Mouse (Mus musculus) forebrain, postnatal 0 days (tissue): ENCODE results near the gene Mettl5. TPM values are rescaled to one million over a fixed set of nuclear protein-coding genes. Genes with fewer than 3 reads are reported as not detected.

Source experiments
- ATAC-seq: fragments of 200-750 bp; cut with Nextera tagmentation; 2 replicates; pipeline ENCODE4 v1.8.0; 2017; ENCODE audit warnings: mild to moderate bottlenecking, moderate library complexity
- DNase-seq: peaks from one replicate; pipeline ENCODE4 v3.0.0-alpha.2; 2015
- H3K27ac ChIP-seq: fragments of 300-500 bp; sonication (generic); 2 replicates; pipeline ENCODE4 v1.5.1; 2014; ENCODE audit warnings: low read depth, mild to moderate bottlenecking, antibody characterized with exemption, low read length, moderate library complexity, mixed read lengths
- H3K27me3 ChIP-seq: fragments of 300-500 bp; sonication (generic); 2 replicates; pipeline ENCODE4 v1.6.1; 2014; ENCODE audit warnings: mild to moderate bottlenecking, low read length, mixed read lengths; ENCODE audit not compliant: insufficient read depth
- H3K36me3 ChIP-seq: fragments of 300-500 bp; sonication (generic); 2 replicates; pipeline ENCODE4 v1.6.1; 2014; ENCODE audit warnings: mild to moderate bottlenecking, moderate library complexity; ENCODE audit not compliant: insufficient read depth
- H3K4me1 ChIP-seq: fragments of 300-500 bp; sonication (generic); 2 replicates; pipeline ENCODE4 v1.6.1; 2014; ENCODE audit warnings: antibody characterized with exemption; ENCODE audit not compliant: insufficient read depth
- H3K4me2 ChIP-seq: fragments of 300-500 bp; sonication (generic); 2 replicates; pipeline ENCODE4 v1.6.1; 2014; ENCODE audit warnings: low read depth, mild to moderate bottlenecking, moderate library complexity
- H3K4me3 ChIP-seq: fragments of 300-500 bp; sonication (generic); 2 replicates; pipeline ENCODE4 v1.5.1; 2014; ENCODE audit warnings: low read depth, low read length, mixed read lengths
- H3K9ac ChIP-seq: fragments of 300-500 bp; sonication (generic); 2 replicates; pipeline ENCODE4 v1.6.1; 2014; ENCODE audit warnings: mild to moderate bottlenecking
- H3K9me3 ChIP-seq: fragments of 300-500 bp; sonication (generic); 2 replicates; pipeline ENCODE4 v1.6.1; 2016; ENCODE audit warnings: low read length
- CTCF ChIP-seq: sonication (generic); IDR thresholded peaks from 2 replicates; pipeline ENCODE4 v1.5.1; 2016; ENCODE audit warnings: antibody characterized with exemption, control low read depth, low read depth
- WGBS: fragments of 180-500 bp; shearing (Covaris S2); extraction: QIAGEN DNeasy Blood & Tissue Kit; methylation state at CpG from one replicate; pipeline ENCODE4 v1.1.7; 2014; 5-methylcytosine and 5-hydroxymethylcytosine counted together
- polyA plus RNA-seq: library from polyadenylated mRNA; unstranded; fragments of >200 nt; fragmentation: Nextera tagmentation; extraction: Ambion mirVana; gene quantifications from 2 replicates; pipeline ENCODE4 v1.2.1, GENCODE M21; 2015
- total RNA-seq: library from RNA; depleted of rRNA; stranded (reverse); fragments of >200 nt; gene quantifications from 2 replicates; pipeline ENCODE4 v1.2.3, GENCODE M21; 2014

The Mettl5 gene
- total and polyA plus RNA-seq, 2 experiments from 2014 or later: 12.5 to 32.3 TPM

DNA sequence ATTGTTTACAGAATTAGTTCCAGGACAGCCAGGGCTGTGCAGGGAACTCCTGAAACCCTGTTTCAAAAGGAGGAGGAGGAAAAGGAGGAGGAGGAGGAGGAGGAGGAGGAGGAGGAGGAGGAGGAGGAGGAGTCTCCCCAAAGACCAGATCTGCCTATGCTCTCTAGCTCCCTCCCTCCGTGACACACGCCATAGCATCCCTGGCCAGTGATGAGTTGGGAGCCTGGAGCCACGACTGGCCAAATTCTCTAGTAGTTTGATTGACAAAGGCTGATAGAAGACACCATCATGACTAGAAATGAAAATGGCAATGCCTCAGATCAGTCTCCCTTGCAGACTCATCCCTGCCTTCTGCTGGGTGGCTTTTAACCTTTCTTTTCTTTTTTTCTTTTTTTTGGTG is 47.4 kb downstream of the Mettl5 start:
- ATAC-seq: no peak
- no peak for TF ChIP-seq CTCF
- Histone ChIP-seq H3K27me3 (no peaks in the 10 kb centered on the region), H3K27ac (no peak overlapping the region), H3K9me3 (no peaks in the 10 kb centered on the region), H3K9ac (no peak overlapping the region), H3K4me2 (no peak overlapping the region), H3K4me3 (no peak overlapping the region), H3K36me3 (peaks cover 22% of the 10 kb centered on the region), H3K4me1 (no peaks in the 10 kb centered on the region)
- DNase-seq: no peak
- 36% methylated on average over 3 of the region's 3 CpGs for WGBS

DNA sequence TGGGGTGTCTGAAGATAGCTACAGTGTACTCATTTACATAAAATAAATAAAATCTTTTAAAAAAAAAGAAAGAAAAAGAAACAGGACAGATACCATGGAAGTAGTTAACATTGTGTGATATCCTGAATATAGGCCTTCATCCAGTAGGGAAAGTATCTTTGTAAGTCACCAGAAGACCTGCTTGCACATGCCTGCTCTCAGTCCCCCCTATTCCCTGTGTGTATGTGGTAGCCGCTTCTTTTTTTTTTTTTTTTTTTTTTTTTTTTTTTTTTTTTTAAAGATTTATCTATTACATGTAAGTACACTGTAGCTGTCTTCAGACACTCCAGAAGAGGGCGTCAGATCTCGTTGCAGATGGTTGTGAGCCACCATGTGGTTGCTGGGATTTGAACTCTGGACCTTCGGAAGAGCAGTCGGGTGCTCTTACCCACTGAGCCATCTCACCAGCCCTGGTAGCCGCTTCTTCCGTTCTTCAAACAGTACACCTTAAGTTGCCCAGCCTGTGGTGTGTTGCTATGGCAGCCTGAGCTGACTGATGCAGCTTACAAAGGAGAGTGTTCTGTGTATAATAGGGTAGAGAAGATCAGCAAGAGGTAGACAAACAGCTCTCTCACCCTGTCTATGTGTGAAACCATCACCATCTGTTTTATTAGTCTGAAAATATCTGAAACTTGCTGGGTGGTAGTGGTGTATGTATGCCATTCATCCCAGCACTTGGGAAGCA is 48.0 kb downstream of the Mettl5 start:
- H3K4me1 ChIP-seq: no peaks in the 10 kb centered on the region
- H3K27me3 ChIP-seq: no peaks in the 10 kb centered on the region
- peaks cover 25% of the 10 kb centered on the region for H3K36me3 ChIP-seq
- TF ChIP-seq CTCF: no peak
- DNase-seq (no peak), ATAC-seq (peak; percentile 38)
- no peak overlapping the region for H3K27ac ChIP-seq
- H3K4me3 ChIP-seq: no peak overlapping the region
- no peak overlapping the region for H3K4me2 ChIP-seq
- H3K9me3 ChIP-seq: no peaks in the 10 kb centered on the region
- 66% methylated on average over 7 of the region's 7 CpGs for WGBS
- no peak overlapping the region for H3K9ac ChIP-seq

DNA sequence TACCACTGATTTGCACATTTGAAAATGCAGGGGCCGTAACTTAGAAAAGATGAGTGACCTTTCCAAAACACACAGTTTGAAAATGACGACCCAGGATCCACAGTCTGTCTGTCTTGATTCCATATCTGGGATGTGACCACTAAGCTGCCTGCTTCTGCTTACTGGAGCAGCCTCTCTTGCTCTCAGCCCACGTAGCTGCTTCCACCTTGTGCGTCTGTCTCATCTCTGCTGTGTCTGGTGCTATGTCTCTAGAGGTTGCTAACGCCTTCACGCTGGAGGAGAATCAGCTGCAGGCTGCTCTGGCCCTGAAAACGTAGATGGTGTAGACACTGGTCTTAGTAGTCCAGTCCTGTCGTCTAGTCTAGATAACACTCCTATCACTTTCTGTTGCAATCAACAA is 55.3 kb downstream of the Mettl5 start:
- ATAC-seq (no peak), DNase-seq (no peak)
- H3K9me3 ChIP-seq: no peaks in the 10 kb centered on the region
- no peak overlapping the region for H3K4me2 ChIP-seq
- H3K9ac ChIP-seq: no peak overlapping the region
- 90% methylated on average over 8 of the region's 8 CpGs for WGBS
- H3K27ac ChIP-seq: no peak overlapping the region
- no peaks in the 10 kb centered on the region for H3K27me3 ChIP-seq
- no peak for TF ChIP-seq CTCF
- peaks cover 10% of the 10 kb centered on the region for H3K4me1 ChIP-seq
- no peak overlapping the region for H3K4me3 ChIP-seq
- H3K36me3 ChIP-seq: peaks cover 51% of the 10 kb centered on the region

DNA sequence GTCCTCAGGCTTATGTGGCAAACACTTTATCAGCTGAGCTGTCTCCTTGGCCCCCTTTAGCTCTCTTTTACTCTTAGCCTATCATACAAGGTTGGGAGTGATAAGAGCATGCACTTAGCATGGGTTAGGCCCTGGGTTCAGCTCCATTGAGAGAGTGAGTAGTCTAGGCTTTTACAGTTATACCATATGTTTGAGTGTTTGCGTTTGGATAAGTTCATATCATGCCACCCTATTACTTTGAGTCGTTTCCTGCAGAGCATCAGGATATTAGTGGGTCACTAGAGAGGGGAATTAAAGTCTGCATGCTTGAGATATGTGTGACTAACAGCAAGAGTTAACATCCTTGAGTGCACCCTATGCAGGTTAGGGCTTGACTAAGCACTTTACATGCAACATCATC is 55.7 kb downstream of the Mettl5 start:
- H3K27ac ChIP-seq: no peak overlapping the region
- H3K9me3 ChIP-seq: no peaks in the 10 kb centered on the region
- H3K4me3 ChIP-seq: no peak overlapping the region
- H3K9ac ChIP-seq: no peak overlapping the region
- H3K4me2 ChIP-seq: no peak overlapping the region
- no peaks in the 10 kb centered on the region for H3K27me3 ChIP-seq
- ATAC-seq (no peak), DNase-seq (no peak)
- TF ChIP-seq CTCF: no peak
- 90% methylated on average over 2 of the region's 2 CpGs for WGBS
- peaks cover 15% of the 10 kb centered on the region for H3K4me1 ChIP-seq
- peaks cover 51% of the 10 kb centered on the region for H3K36me3 ChIP-seq

DNA sequence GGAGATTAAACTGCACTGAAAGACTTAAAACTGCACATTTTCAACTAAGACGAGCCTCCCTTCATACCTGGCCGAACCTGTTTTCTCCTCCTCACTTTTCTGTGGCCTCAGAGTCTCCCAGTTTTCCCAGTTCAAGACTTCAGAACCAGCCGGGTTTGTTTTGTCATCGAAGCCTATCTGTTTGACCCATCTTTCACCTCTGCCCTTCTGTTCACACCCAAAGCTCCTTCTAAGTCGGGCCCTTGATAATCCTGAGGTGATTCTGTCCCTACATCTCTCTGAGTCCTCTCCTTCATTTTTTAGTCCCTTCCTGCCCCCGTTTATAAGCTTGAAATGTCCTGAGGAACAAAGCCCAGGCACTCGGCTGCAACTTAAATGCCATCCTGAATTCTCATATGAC is 57.4 kb downstream of the Mettl5 start:
- DNase-seq (no peak), ATAC-seq (no peak)
- H3K4me1 ChIP-seq: peaks cover 25% of the 10 kb centered on the region
- H3K27ac ChIP-seq: no peak overlapping the region
- WGBS: 58% methylated on average over 7 of the region's 7 CpGs
- H3K9me3 ChIP-seq: no peaks in the 10 kb centered on the region
- no peak overlapping the region for H3K4me3 ChIP-seq
- no peak for TF ChIP-seq CTCF
- no peak overlapping the region for H3K9ac ChIP-seq
- no peak overlapping the region for H3K4me2 ChIP-seq
- peaks cover 40% of the 10 kb centered on the region for H3K36me3 ChIP-seq
- H3K27me3 ChIP-seq: no peaks in the 10 kb centered on the region

DNA sequence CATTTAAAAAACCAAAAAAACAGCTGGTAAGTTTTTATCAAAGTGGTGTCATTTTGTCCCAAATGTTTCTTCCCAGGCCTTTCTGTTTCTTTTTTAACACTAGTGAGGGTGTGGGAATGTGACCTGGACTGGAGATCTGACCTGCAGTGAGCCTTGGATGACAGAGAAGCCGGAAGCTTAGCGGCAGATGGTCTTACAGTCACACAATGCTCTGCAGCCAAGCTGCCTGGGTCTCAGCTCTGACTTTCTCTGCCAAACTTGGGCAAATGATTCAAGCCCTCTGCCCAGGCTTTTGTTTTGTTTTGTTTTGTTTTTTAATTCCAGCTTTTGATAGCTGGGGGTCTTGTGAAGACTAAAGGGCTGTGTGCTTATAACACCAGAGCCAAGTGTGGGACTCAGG is 59.0 kb downstream of the Mettl5 start:
- peak; percentile 18 for DNase-seq
- peaks cover 33% of the 10 kb centered on the region for H3K4me1 ChIP-seq
- H3K4me2 ChIP-seq: no peak overlapping the region

DNA sequence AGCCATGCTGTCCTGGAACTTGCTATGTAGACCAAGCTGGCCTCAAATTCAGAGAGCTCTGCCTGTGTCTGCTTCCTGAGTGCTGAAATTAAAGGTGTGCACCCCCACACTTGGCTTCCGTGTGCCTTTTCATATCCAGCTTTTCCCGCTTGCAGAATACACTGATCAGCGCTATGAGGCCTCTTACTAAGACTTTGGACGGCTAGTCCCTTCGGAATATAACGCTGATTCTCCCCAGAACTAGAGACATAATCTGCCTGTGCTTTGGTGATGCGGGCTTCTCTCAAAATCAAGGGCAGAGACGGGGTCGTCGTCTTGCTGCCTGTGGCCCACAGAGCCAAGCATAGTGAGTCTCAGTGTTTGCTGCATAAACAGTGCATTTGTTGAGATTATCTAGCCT is 59.5 kb downstream of the Mettl5 start:
- 67% methylated on average over 10 of the region's 10 CpGs for WGBS
- ATAC-seq (no peak), DNase-seq (no peak)
- H3K27me3 ChIP-seq: no peaks in the 10 kb centered on the region
- peaks cover 33% of the 10 kb centered on the region for H3K4me1 ChIP-seq
- no peaks in the 10 kb centered on the region for H3K9me3 ChIP-seq
- no peak for TF ChIP-seq CTCF
- peaks cover 29% of the 10 kb centered on the region for H3K36me3 ChIP-seq
- H3K27ac ChIP-seq: peak overlapping the region; percentile 29; the same call in 1 of the 2 replicates
- no peak overlapping the region for H3K4me2 ChIP-seq
- H3K9ac ChIP-seq: no peak overlapping the region
- no peak overlapping the region for H3K4me3 ChIP-seq

More for the DNA sequence above, 59.0 kb downstream of the Mettl5 start:
- H3K9me3 ChIP-seq: no peaks in the 10 kb centered on the region
- H3K36me3 ChIP-seq: peaks cover 34% of the 10 kb centered on the region
- ATAC-seq: no peak
- TF ChIP-seq CTCF: no peak
- 38% methylated on average over 2 of the region's 2 CpGs for WGBS
- H3K4me3 ChIP-seq: no peak overlapping the region
- no peak overlapping the region for H3K9ac ChIP-seq
- no peak overlapping the region for H3K27ac ChIP-seq
- H3K27me3 ChIP-seq: no peaks in the 10 kb centered on the region
